Mouse (Mus musculus): ENCODE data around the gene Npb. TPM values are rescaled to one million over a fixed set of nuclear protein-coding genes. Genes with fewer than 3 reads are reported as not detected.
"Not testable (repeated sequence)": the region's sequence is repeated elsewhere in the genome, so short reads cannot be mapped to it uniquely, and the experiment has no call there.

Gene Npb
- polyA plus RNA-seq, 1 experiment from 2014 or later = 14.9 TPM

GRCm38 (mm10) chr11:120580871-120581331 is 27.4 kb upstream of the Npb start:
- under 1% methylated on average over 43 of the region's 44 CpGs for WGBS
- Histone ChIP-seq H3K4me3 (peak overlapping the region; percentile 96), H3K27me3 (replicated peaks) (no peaks in the 10 kb centered on the region), H3K9me3 (peaks cover 5% of the 10 kb centered on the region), H3K4me2 (peak overlapping the region; percentile 88), H3K4me1 (peaks cover 33% of the 10 kb centered on the region), H3K9ac (peak overlapping the region; percentile 98), H3K27ac (replicated peaks) (peak overlapping the region; percentile 94), H3K36me3 (peaks cover 67% of the 10 kb centered on the region)
- ATAC-seq (ENCODE audit: extremely low read depth, insufficient number of reproducible peaks, low FRiP score, low TSS enrichment) = peak; percentile 49

- Histone ChIP-seq H3K27ac (replicated peaks) (peak within 1 kb of the TSS; percentile 94), H3K4me1 (peaks cover 33% of the 10 kb centered on the region), H3K9ac (peak within 1 kb of the TSS; percentile 98), H3K27me3 (replicated peaks) (no peaks in the 10 kb centered on the region), H3K4me3 (peak within 1 kb of the TSS; percentile 96), H3K36me3 (peaks cover 71% of the 10 kb centered on the region), H3K9me3 (peaks cover 5% of the 10 kb centered on the region), H3K4me2 (peak within 1 kb of the TSS; percentile 88)
- peak; percentile 63 for ATAC-seq (ENCODE audit: extremely low read depth, insufficient number of reproducible peaks, low FRiP score, low TSS enrichment)
- 5% methylated on average over 66 of the region's 75 CpGs for WGBS
Measured at GRCm38 (mm10) chr11:120581490-120582267, 26.6 kb upstream of the Npb start, which contains the start of gene Arhgdia. Arhgdia (minus strand) TSS chr11:120581624.

- Histone ChIP-seq H3K27ac (replicated peaks) (peak overlapping the region; percentile 94), H3K4me1 (peaks cover 33% of the 10 kb centered on the region), H3K9me3 (peaks cover 5% of the 10 kb centered on the region), H3K4me2 (peak overlapping the region; percentile 88), H3K4me3 (peak overlapping the region; percentile 96), H3K27me3 (replicated peaks) (no peaks in the 10 kb centered on the region), H3K9ac (peak overlapping the region; percentile 98), H3K36me3 (peaks cover 71% of the 10 kb centered on the region)
- 70% methylated on average over 8 of the region's 8 CpGs for WGBS
- no peak for ATAC-seq (ENCODE audit: extremely low read depth, insufficient number of reproducible peaks, low FRiP score, low TSS enrichment)
Measured at GRCm38 (mm10) chr11:120582268-120582981, 25.9 kb upstream of the Npb start.

GRCm38 (mm10) chr11:120582982-120583293 is 25.3 kb upstream of the Npb start:
- not testable (repeated sequence) for H3K27me3 ChIP-seq (replicated peaks); H3K27ac ChIP-seq (replicated peaks); H3K9ac ChIP-seq; H3K9me3 ChIP-seq; H3K4me2 ChIP-seq; H3K4me3 ChIP-seq; ATAC-seq (ENCODE audit: extremely low read depth, insufficient number of reproducible peaks, low FRiP score, low TSS enrichment)
- Histone ChIP-seq H3K36me3 (peaks cover 71% of the 10 kb centered on the region), H3K4me1 (peaks cover 33% of the 10 kb centered on the region)
- 90% methylated on average over 2 of the region's 2 CpGs for WGBS

- Histone ChIP-seq H3K9me3 (peaks cover 5% of the 10 kb centered on the region), H3K36me3 (peaks cover 71% of the 10 kb centered on the region), H3K4me2 (no peak overlapping the region), H3K27ac (replicated peaks) (no peak overlapping the region), H3K27me3 (replicated peaks) (no peaks in the 10 kb centered on the region), H3K4me1 (peaks cover 26% of the 10 kb centered on the region), H3K9ac (no peak overlapping the region), H3K4me3 (no peak overlapping the region)
- 92% methylated on average over 1 of the region's 1 CpGs for WGBS
- no peak for ATAC-seq (ENCODE audit: extremely low read depth, insufficient number of reproducible peaks, low FRiP score, low TSS enrichment)
Measured at GRCm38 (mm10) chr11:120583937-120584336, 24.3 kb upstream of the Npb start.

- Histone ChIP-seq H3K9ac (no peak overlapping the region), H3K27ac (replicated peaks) (no peak overlapping the region), H3K36me3 (peaks cover 98% of the 10 kb centered on the region), H3K4me1 (no peaks in the 10 kb centered on the region), H3K4me3 (no peak overlapping the region), H3K4me2 (no peak overlapping the region), H3K27me3 (replicated peaks) (no peaks in the 10 kb centered on the region), H3K9me3 (peaks cover 5% of the 10 kb centered on the region)
- WGBS = 75% methylated on average over 6 of the region's 6 CpGs
- no peak for ATAC-seq (ENCODE audit: extremely low read depth, insufficient number of reproducible peaks, low FRiP score, low TSS enrichment)
Measured at GRCm38 (mm10) chr11:120588531-120588930, 19.7 kb upstream of the Npb start.

- ATAC-seq (ENCODE audit: extremely low read depth, insufficient number of reproducible peaks, low FRiP score, low TSS enrichment) = peak; percentile 51
- WGBS = 3% methylated on average over 98 of the region's 99 CpGs
- Histone ChIP-seq H3K9ac (peak overlapping the region; percentile 100), H3K4me1 (peaks cover 32% of the 10 kb centered on the region), H3K9me3 (no peaks in the 10 kb centered on the region), H3K27me3 (replicated peaks) (no peaks in the 10 kb centered on the region), H3K27ac (replicated peaks) (peak overlapping the region; percentile 93), H3K4me2 (peak overlapping the region; percentile 85), H3K4me3 (peak overlapping the region; percentile 99), H3K36me3 (peaks cover 76% of the 10 kb centered on the region)
Measured at GRCm38 (mm10) chr11:120597240-120598235, 10.7 kb upstream of the Npb start.

GRCm38 (mm10) chr11:120598283-120598989 is 9.8 kb upstream of the Npb start, which contains the start of the genes Alyref and Anapc11:
Alyref (minus strand) TSS chr11:120598365.
Anapc11 (plus strand) TSS chr11:120598421.
- peak; percentile 96 for ATAC-seq (ENCODE audit: extremely low read depth, insufficient number of reproducible peaks, low FRiP score, low TSS enrichment)
- Histone ChIP-seq H3K36me3 (peaks cover 76% of the 10 kb centered on the region), H3K9me3 (no peaks in the 10 kb centered on the region), H3K27ac (replicated peaks) (peak within 1 kb of the TSS; percentile 93), H3K4me1 (peaks cover 32% of the 10 kb centered on the region), H3K4me3 (peak within 1 kb of the TSS; percentile 99), H3K9ac (peak within 1 kb of the TSS; percentile 100), H3K4me2 (peak within 1 kb of the TSS; percentile 85), H3K27me3 (replicated peaks) (no peaks in the 10 kb centered on the region)
- under 1% methylated on average over 85 of the region's 88 CpGs for WGBS

GRCm38 (mm10) chr11:120598990-120599549 is 9.2 kb upstream of the Npb start:
- peaks cover 76% of the 10 kb centered on the region for H3K36me3 ChIP-seq
- ATAC-seq (ENCODE audit: extremely low read depth, insufficient number of reproducible peaks, low FRiP score, low TSS enrichment) = no peak

GRCm38 (mm10) chr11:120600716-120601115 is 7.6 kb upstream of the Npb start:
- ATAC-seq (ENCODE audit: extremely low read depth, insufficient number of reproducible peaks, low FRiP score, low TSS enrichment) = no peak
- 88% methylated on average over 3 of the region's 3 CpGs for WGBS
- H3K4me1 ChIP-seq = peaks cover 32% of the 10 kb centered on the region
- no peaks in the 10 kb centered on the region for H3K27me3 ChIP-seq (replicated peaks)
- peaks cover 76% of the 10 kb centered on the region for H3K36me3 ChIP-seq
- no peak overlapping the region for H3K4me2 ChIP-seq
- no peak overlapping the region for H3K27ac ChIP-seq (replicated peaks)
- no peak overlapping the region for H3K9ac ChIP-seq
- H3K9me3 ChIP-seq = no peaks in the 10 kb centered on the region
- no peak overlapping the region for H3K4me3 ChIP-seq

More at GRCm38 (mm10) chr11:120598990-120599549, 9.2 kb upstream of the Npb start:
- peak overlapping the region; percentile 99 for H3K4me3 ChIP-seq
- H3K27ac ChIP-seq (replicated peaks) = peak overlapping the region; percentile 93
- H3K4me2 ChIP-seq = peak overlapping the region; percentile 85
- H3K27me3 ChIP-seq (replicated peaks) = no peaks in the 10 kb centered on the region
- peaks cover 32% of the 10 kb centered on the region for H3K4me1 ChIP-seq
- no peaks in the 10 kb centered on the region for H3K9me3 ChIP-seq
- H3K9ac ChIP-seq = peak overlapping the region; percentile 87
- WGBS = 46% methylated on average over 17 of the region's 17 CpGs

All from heart, embryonic 13.5 days (tissue).